Mouse (Mus musculus): ENCODE measurements around the gene Paxip1. TPM values are rescaled to one million over a fixed set of nuclear protein-coding genes. Genes with fewer than 3 reads are reported as not detected.

Paxip1 gene
- polyA plus RNA-seq, 1 experiment: 17.4 TPM

DNA sequence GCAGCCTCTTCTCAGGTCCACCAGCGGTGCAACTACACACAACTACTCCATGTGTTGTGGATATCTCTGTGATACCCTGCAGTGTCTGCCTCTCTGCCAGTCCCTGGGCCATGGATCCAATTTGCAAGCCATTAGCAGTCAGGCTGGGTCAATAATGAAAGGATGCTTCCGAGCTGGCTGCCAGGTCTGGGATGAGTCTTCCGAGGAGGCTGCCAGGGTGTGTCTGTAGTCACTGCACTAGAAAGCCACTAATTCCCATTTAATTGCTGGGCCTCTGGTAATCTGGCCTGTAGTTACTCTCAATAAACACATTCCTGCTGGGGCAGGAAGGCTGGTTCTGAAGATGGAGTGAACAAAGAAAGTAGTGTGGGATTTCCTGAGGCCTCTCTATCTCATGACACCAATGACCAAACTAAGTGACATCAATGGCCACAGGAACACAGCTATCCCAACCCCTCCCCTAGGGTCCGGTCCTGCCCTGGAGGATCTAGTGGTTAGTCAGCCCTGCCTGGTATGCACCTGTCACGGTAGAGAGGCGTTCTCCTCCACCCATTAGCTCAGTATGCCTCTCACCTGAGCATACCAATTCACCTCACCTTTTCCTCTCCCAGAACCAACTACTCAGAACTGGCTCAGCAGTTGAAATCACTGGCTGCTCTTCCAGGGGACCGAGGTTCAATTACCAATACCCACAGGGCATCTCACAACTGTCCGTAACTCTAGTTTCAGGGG is 79.9 kb downstream of the Paxip1 start:
- H3K36me3 ChIP-seq (ENCODE audit: control insufficient read depth, insufficient read depth): no peaks in the 10 kb centered on the region
- TF ChIP-seq MAX (IDR thresholded peaks at IDR 0.05) (no peak), CTCF (IDR thresholded peaks at IDR 0.05; ENCODE audit: control insufficient read depth, insufficient read depth, insufficient read length) (no peak), FOSL1 (IDR thresholded peaks at IDR 0.05; ENCODE audit: insufficient read depth, low read length, poor library complexity, severe bottlenecking) (no peak), MYOD1 (IDR thresholded peaks at IDR 0.05; ENCODE audit: control insufficient read depth, insufficient read length, low read depth) (no peak), CEBPB (IDR thresholded peaks at IDR 0.05; ENCODE audit: low read depth) (no peak), USF1 (IDR thresholded peaks at IDR 0.05; ENCODE audit: low read depth) (no peak), MYOG (IDR thresholded peaks at IDR 0.05; ENCODE audit: control insufficient read depth, extremely low read depth, insufficient read length) (no peak)
- no peaks in the 10 kb centered on the region for H3K79me3 ChIP-seq (ENCODE audit: low read depth)
- H3K79me2 ChIP-seq (ENCODE audit: control insufficient read depth, insufficient read depth): no peaks in the 10 kb centered on the region
- H3K27me3 ChIP-seq (ENCODE audit: control insufficient read depth, insufficient read depth, insufficient read length): no peaks in the 10 kb centered on the region
- H3K4me3 ChIP-seq (ENCODE audit: insufficient read depth, poor library complexity, severe bottlenecking): no peak overlapping the region
- no peak overlapping the region for H3ac ChIP-seq (ENCODE audit: control insufficient read depth, insufficient read length, low read depth)

DNA sequence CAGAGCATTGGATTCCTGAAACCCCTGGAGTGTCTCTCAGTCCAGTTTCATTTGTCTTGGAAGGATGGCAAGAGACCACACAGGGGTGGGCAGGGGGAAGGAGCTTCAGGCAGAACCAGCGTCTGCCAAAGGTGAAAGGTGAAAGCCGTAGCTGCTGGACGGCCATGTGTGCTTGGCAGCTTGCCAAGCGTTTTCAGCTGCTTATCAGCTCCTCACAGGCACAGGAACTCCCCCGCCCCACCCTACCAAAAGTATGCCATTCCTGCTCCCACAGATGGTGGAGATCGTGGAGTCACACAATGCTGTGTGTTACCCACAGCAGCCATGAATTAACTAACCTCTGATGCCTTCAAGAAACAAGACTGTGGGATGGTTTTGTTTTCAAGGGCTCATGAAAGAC is 83.3 kb downstream of the Paxip1 start:
- Histone ChIP-seq H3K27me3 (ENCODE audit: control insufficient read depth, insufficient read depth, insufficient read length) (no peaks in the 10 kb centered on the region), H3K36me3 (ENCODE audit: control insufficient read depth, insufficient read depth) (no peaks in the 10 kb centered on the region), H3K79me3 (ENCODE audit: low read depth) (no peaks in the 10 kb centered on the region), H3K4me3 (ENCODE audit: insufficient read depth, poor library complexity, severe bottlenecking) (no peak overlapping the region), H3K79me2 (ENCODE audit: control insufficient read depth, insufficient read depth) (no peaks in the 10 kb centered on the region), H3ac (ENCODE audit: control insufficient read depth, insufficient read length, low read depth) (no peak overlapping the region)
- no peak for TF ChIP-seq USF1 (IDR thresholded peaks at IDR 0.05; ENCODE audit: low read depth)

DNA sequence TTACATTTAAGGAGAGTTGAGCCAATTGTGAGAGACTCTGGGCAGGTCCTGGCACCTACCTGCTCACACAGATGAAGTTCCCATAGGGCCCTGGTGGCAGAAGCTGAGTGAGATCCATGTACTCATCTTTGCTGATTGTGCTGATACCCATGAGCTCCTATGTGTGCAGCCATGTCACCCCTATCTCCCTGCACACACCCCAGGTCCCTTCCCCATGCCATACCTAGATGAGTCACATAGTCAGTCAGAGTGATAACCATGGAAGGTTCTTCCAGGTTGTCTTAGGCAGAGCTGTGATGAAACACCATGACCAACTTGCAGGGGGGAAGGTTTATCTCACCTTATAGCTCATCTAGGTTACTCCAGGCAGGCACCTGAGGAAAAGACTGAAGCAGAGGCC is 84.2 kb downstream of the Paxip1 start:
- no peaks in the 10 kb centered on the region for H3K79me2 ChIP-seq (ENCODE audit: control insufficient read depth, insufficient read depth)
- H3K4me3 ChIP-seq (ENCODE audit: insufficient read depth, poor library complexity, severe bottlenecking): no peak overlapping the region
- no peak for TF ChIP-seq MYOD1 (IDR thresholded peaks at IDR 0.05; ENCODE audit: control insufficient read depth, insufficient read length, low read depth)
- no peak for TF ChIP-seq USF1 (IDR thresholded peaks at IDR 0.05; ENCODE audit: low read depth)
- TF ChIP-seq MAX (IDR thresholded peaks at IDR 0.05): no peak
- TF ChIP-seq MYOG (IDR thresholded peaks at IDR 0.05; ENCODE audit: control insufficient read depth, extremely low read depth, insufficient read length): no peak
- no peak for TF ChIP-seq CTCF (IDR thresholded peaks at IDR 0.05; ENCODE audit: control insufficient read depth, insufficient read depth, insufficient read length)
- TF ChIP-seq CEBPB (IDR thresholded peaks at IDR 0.05; ENCODE audit: low read depth): no peak
- no peak for TF ChIP-seq FOSL1 (IDR thresholded peaks at IDR 0.05; ENCODE audit: insufficient read depth, low read length, poor library complexity, severe bottlenecking)
- H3K36me3 ChIP-seq (ENCODE audit: control insufficient read depth, insufficient read depth): no peaks in the 10 kb centered on the region
- H3K27me3 ChIP-seq (ENCODE audit: control insufficient read depth, insufficient read depth, insufficient read length): peaks cover 3% of the 10 kb centered on the region
- H3K79me3 ChIP-seq (ENCODE audit: low read depth): no peaks in the 10 kb centered on the region
- no peak overlapping the region for H3ac ChIP-seq (ENCODE audit: control insufficient read depth, insufficient read length, low read depth)

DNA sequence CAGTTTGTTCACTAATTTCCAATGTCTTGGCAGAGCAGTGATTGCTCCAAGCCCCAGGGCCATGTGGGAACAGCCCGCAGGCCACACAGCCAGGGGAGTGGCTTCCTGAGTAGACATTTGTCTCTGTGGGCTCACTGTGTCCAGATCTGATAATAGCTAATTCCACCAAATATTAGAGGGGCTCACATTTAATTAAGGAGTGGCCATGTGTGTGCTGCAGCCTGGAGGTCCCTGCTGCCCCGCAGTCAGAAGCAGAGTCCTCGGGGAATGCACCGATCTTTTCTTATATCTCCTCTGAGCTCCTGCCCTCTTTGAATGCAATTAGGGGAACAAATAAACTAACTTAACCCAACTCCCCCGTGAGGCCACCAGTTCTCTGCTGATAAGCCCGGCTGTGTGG is 84.9 kb downstream of the Paxip1 start:
- Histone ChIP-seq H3K79me2 (ENCODE audit: control insufficient read depth, insufficient read depth) (no peaks in the 10 kb centered on the region), H3K79me3 (ENCODE audit: low read depth) (no peaks in the 10 kb centered on the region), H3ac (ENCODE audit: control insufficient read depth, insufficient read length, low read depth) (no peak overlapping the region), H3K27me3 (ENCODE audit: control insufficient read depth, insufficient read depth, insufficient read length) (peaks cover 3% of the 10 kb centered on the region), H3K4me3 (ENCODE audit: insufficient read depth, poor library complexity, severe bottlenecking) (no peak overlapping the region), H3K36me3 (ENCODE audit: control insufficient read depth, insufficient read depth) (no peaks in the 10 kb centered on the region)
- no peak for TF ChIP-seq MYOG (IDR thresholded peaks at IDR 0.05; ENCODE audit: control insufficient read depth, extremely low read depth, insufficient read length)
- no peak for TF ChIP-seq FOSL1 (IDR thresholded peaks at IDR 0.05; ENCODE audit: insufficient read depth, low read length, poor library complexity, severe bottlenecking)
- no peak for TF ChIP-seq CEBPB (IDR thresholded peaks at IDR 0.05; ENCODE audit: low read depth)

DNA sequence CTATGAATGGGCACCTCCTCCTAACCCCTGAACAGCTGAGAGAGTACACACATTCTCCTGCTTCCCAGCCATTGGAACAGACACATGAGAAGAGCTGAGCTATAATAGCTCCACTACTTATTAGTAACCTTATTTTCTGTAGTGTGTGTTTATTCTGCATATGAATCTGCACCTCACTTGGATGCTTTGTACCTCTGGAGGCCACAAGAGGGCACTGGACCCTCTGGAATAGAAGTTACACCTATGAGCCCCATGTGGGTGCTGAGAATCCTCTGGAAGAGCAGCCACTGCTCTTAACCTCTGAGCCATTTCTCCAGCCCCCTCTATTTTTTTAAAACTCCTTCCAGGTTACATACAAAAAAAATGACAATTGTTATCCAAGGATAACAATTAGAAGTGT is 86.5 kb downstream of the Paxip1 start:
- peaks cover 3% of the 10 kb centered on the region for H3K27me3 ChIP-seq (ENCODE audit: control insufficient read depth, insufficient read depth, insufficient read length)
- H3K4me3 ChIP-seq (ENCODE audit: insufficient read depth, poor library complexity, severe bottlenecking): no peak overlapping the region
- no peak for TF ChIP-seq FOSL1 (IDR thresholded peaks at IDR 0.05; ENCODE audit: insufficient read depth, low read length, poor library complexity, severe bottlenecking)
- H3K79me2 ChIP-seq (ENCODE audit: control insufficient read depth, insufficient read depth): no peaks in the 10 kb centered on the region
- no peaks in the 10 kb centered on the region for H3K79me3 ChIP-seq (ENCODE audit: low read depth)
- H3ac ChIP-seq (ENCODE audit: control insufficient read depth, insufficient read length, low read depth): no peak overlapping the region
- H3K36me3 ChIP-seq (ENCODE audit: control insufficient read depth, insufficient read depth): no peaks in the 10 kb centered on the region

DNA sequence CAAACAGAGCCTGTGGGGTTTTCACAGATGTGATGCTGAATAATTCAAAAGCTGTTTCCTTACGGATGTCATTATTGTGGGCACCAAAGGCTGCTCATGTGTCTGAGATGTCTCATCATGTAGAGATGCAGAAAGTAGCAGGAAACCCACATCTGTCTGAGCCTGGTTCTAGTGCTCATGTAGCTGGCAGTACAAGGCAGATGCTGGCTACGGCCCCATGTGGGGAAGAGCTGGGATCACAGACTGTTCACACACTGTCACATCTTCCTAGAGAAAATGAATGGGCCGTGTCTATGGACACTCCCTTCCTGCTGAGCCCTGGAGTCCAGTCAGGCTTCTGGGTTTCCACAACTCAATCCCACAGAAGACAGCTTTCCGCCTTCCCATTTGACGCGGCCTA is 89.0 kb downstream of the Paxip1 start:
- Histone ChIP-seq H3K36me3 (ENCODE audit: control insufficient read depth, insufficient read depth) (no peaks in the 10 kb centered on the region), H3ac (ENCODE audit: control insufficient read depth, insufficient read length, low read depth) (no peak overlapping the region), H3K4me3 (ENCODE audit: insufficient read depth, poor library complexity, severe bottlenecking) (no peak overlapping the region), H3K27me3 (ENCODE audit: control insufficient read depth, insufficient read depth, insufficient read length) (peaks cover 3% of the 10 kb centered on the region), H3K79me3 (ENCODE audit: low read depth) (no peaks in the 10 kb centered on the region), H3K79me2 (ENCODE audit: control insufficient read depth, insufficient read depth) (no peaks in the 10 kb centered on the region)
- no peak for TF ChIP-seq FOSL1 (IDR thresholded peaks at IDR 0.05; ENCODE audit: insufficient read depth, low read length, poor library complexity, severe bottlenecking)
- TF ChIP-seq MAX (IDR thresholded peaks at IDR 0.05): no peak
- no peak for TF ChIP-seq MYOD1 (IDR thresholded peaks at IDR 0.05; ENCODE audit: control insufficient read depth, insufficient read length, low read depth)
- no peak for TF ChIP-seq CEBPB (IDR thresholded peaks at IDR 0.05; ENCODE audit: low read depth)
- TF ChIP-seq CTCF (IDR thresholded peaks at IDR 0.05; ENCODE audit: control insufficient read depth, insufficient read depth, insufficient read length): no peak
- TF ChIP-seq USF1 (IDR thresholded peaks at IDR 0.05; ENCODE audit: low read depth): no peak
- no peak for TF ChIP-seq MYOG (IDR thresholded peaks at IDR 0.05; ENCODE audit: control insufficient read depth, extremely low read depth, insufficient read length)

Other genes with a start within 250 kb of the Paxip1 start
- gene Htr5a, start 50.5 kb upstream of the Paxip1 start, polyA plus RNA-seq (2012; fragmentation: generic; extraction: Trizol): not detected